Mouse (Mus musculus): ENCODE results near the gene 9130230L23Rik.

DNA sequence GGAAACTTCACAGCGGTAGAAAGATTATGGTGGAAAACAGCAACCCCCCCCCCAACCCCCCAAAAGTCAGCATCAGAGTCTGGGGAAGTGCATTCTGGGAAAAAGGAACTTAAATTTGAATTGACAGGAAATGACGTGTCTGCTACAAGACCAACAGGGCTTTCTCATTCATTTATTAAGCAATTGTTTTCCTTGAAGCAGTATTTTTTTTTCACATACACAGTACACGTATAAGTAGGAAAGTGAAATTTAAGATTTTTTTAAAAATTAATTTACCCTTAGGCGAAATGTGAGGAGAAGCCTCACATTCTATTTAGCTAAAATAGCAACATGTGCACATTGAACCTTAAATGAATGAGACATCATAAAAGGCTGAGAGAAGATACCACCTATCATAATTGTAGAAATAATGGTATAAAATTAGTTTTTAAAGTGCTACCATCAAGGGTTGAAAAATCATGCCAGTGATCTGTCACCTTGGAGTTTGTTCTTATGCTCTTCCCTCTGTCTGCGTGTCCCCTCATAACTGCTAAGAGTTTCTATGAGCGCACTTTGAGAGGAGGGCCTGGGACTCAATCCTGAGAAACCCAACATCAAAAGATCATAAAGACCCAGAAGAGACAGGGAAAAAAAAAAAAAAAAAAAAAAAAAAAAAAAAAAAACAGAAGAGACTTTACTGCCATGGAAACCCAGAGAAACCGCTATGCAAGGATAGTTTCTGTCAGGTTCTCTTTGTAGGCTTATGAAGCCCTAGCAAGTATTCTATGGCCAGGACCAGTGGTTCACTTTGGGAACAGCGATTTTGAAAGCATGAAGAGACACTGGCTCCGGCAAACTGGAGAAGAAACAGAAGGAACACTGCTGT is 47.7 kb downstream of the 9130230L23Rik start:
- TF ChIP-seq CTCF (IDR thresholded peaks at IDR 0.05; ENCODE audit: borderline replicate concordance, insufficient read depth, low read length) (no peak), POLR2A (IDR thresholded peaks at IDR 0.05; ENCODE audit: low read depth, low read length) (no peak)

Measured in embryonic fibroblast, embryonic 13.5 days (primary cell).